Mouse (Mus musculus) gastrocnemius, adult 2 months (tissue): ENCODE results near the gene Dio3. TPM values are rescaled to one million over a fixed set of nuclear protein-coding genes. Genes with fewer than 3 reads are reported as not detected.

Source experiments
- DNase-seq: peaks from one replicate; pipeline ENCODE4 v3.0.0; 2022
- H3K27ac ChIP-seq: fragments of 200-600 bp; 2 replicates; pipeline ENCODE4 v1.8.1; 2022; ENCODE audit warnings: mild to moderate bottlenecking
- H3K4me3 ChIP-seq: fragments of 200-600 bp; 2 replicates; pipeline ENCODE4 v1.8.1; 2022; ENCODE audit warnings: mild to moderate bottlenecking, moderate library complexity
- CTCF ChIP-seq: fragments of 200-600 bp; IDR thresholded peaks from 2 replicates; pipeline ENCODE4 v1.8.1; 2022; ENCODE audit warnings: antibody characterized with exemption, mild to moderate bottlenecking, moderate library complexity
- intact Hi-C: fragments of 180-260 bp; cut with DNase I; formaldehyde crosslinking; loops from one replicate; pipeline ENCODE4 v1.15.1; 2025
- long read RNA-seq, 2 experiments: library from polyadenylated mRNA; stranded (forward); transcript quantifications; one replicate each; pipeline ENCODE4 v2.0.0; 2021
- total RNA-seq, 2 experiments: library from RNA; stranded (reverse); gene quantifications; 2 replicates each; pipeline ENCODE4 v1.2.3; 2021

Gene Dio3
- total RNA-seq = under 1 TPM in 1 of 2 experiments, not detected in 1; 0.43 TPM
- long read RNA-seq, experiment 1, partial matches to known transcripts = 0 of 1 reads
- long read RNA-seq, experiment 1, other reads (novel, unspliced or antisense) = 0 of 1 reads
- long read RNA-seq, experiment 2 = 0 reads

DNA sequence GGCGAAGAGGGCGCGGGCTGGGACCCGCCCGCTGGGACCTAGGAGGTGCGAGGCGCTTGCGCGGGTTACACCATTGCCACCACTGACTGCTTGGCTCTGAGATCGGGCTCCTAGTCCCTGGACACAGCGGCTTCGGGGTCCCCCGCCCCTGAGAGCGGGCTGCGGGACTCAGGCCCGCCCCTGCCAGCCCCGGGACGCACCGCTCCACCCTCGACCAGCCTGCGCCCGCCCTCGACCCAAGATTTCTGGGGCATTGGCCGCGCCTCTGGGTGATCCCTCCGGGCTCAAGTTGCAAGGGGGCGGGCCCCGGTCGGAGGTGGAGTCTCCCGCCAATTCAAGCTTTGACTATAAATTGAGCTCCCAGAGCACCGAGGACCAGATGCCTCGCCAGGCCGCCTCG, at the start of gene Dio3:
Dio3 (plus strand) TSS at position 216 of the 400 bp plus-strand sequence.
- no peak for TF ChIP-seq CTCF
- peak; percentile 58 for DNase-seq
- intact Hi-C loops = no loop called here
- no peak within 1 kb of the TSS; the same call in 1 of the 2 replicates for H3K27ac ChIP-seq
- H3K4me3 ChIP-seq = peak within 1 kb of the TSS; percentile 60

DNA sequence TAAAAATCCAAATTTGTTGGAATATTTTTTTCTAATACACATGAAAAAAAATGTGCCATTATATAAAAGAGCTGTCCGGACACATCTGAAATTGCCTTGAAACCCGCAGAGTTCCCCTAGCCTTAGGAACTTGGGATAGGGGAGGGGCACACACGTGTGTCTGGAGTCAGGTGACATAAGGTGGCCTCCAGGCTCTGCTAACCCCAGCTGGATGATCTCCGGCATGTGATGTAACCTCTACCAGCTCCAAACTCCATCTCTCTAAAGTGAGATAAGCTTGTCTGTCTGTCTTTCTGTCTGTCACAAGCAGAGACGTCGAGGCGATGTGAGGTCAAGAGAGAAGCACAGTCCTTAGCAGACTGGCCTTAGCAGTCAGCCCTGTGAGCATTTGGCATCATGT, 48.6 kb upstream of the Dio3 start:
- Histone ChIP-seq H3K4me3 (no peak overlapping the region), H3K27ac (no peak overlapping the region)
- intact Hi-C loops = no loop called here
- no peak for TF ChIP-seq CTCF
- DNase-seq = no peak

DNA sequence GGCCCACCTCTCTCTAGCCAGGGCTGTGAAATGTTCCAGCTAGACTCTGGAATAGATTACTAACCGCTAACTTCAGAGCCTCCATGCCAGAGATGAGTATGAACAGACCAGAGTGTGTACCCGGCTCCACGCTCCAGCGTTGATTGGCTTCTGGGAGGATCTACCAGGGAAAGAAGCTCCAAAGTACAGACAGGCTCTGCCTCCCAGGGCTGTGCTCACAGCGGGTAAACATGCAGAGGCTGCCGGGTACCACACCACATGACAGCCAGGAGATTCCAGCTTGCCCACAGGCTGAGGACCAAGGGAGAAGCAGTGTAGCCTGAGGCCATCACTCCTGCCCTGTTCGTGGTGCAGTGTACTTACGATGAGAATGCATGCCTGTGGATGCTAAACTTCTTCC, 48.1 kb upstream of the Dio3 start:
- DNase-seq = no peak
- intact Hi-C loops = no loop called here
- H3K4me3 ChIP-seq = no peak overlapping the region
- no peak overlapping the region for H3K27ac ChIP-seq
- no peak for TF ChIP-seq CTCF

DNA sequence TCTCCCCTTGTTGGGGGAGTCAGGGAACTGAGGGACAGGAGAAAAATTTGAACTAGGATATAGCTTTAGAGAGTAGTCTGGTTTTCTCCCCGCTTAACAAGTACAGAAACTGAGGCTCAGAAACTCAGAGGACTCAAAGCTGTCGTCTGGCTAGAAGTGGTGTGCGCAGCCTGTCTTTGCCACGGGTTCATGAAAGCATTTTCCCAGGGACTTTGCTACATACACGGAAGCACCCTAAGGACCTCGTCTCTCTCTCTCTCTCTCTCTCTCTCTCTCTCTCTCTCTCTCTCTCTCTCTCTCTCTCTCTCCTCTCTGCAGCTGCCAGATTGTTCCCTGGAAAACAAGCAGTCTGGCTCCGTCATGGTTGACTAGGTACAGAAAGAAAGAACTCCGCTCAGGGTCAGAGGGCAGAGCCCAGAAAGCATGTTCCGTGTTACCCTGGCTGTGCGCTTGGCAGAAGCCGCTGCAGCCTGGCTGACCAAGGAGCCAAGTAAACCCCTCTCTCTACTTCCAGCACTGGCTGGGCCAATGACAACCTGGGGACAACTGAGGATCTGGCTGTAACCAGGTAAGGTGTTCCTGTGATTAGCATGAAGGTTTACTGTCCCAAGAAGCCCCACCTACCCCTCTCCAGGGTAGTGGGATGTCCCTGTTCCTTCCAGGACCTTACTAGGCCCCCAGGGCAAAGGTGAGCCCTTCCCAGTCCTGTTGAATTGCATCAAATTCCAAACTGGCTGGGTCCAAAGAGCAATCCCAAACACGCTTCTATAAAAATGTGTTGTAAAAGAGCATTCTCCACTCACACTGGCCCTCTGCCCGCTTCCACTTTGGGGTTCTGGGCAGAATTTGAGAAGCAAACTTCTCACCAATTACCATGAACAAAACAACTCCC, 46.9 kb upstream of the Dio3 start:
- H3K27ac ChIP-seq = no peak overlapping the region
- H3K4me3 ChIP-seq = no peak overlapping the region
- no peak for DNase-seq
- intact Hi-C loops = no loop called here
- no peak for TF ChIP-seq CTCF

DNA sequence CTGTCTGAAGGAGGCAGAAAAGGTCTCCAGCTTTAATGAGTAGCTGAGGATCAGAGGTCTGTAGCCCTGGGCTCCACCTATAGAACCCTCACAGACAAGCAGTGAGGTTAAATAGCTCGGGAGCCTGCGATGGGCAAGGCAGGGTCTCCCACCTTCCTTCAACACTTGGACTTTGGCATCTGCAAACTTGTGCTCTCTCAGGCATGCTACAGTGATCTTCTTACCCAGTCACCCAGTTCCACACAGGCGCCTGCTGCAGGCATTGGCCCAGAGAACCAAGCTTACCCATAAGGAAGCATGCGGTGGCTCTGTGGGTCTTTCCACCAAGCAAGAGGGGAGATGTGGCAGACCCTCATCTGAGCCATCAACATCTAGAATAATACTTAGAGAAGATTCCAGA, 43.0 kb upstream of the Dio3 start:
- Histone ChIP-seq H3K4me3 (no peak overlapping the region), H3K27ac (no peak overlapping the region)
- intact Hi-C loops = no loop called here
- no peak for DNase-seq
- no peak for TF ChIP-seq CTCF

DNA sequence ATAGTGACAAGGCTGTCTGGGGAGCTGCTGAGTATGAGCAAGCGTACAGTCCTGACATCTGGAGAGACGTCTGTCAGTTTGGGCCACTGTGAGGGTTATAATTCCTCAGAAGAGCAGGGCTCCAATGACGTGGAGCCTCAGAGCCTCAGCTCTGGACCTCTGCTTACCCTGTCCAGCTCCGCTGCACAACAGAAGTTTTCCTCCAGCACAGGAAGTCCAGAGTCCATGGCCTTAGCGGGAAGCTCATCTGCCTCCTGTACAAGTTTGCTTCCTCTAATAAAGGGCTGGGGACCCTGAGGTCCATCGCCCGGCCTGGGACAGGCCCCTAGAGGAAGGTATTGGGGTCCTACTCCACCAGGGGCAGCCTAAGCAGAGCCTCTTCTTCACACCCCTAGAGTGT, 41.8 kb upstream of the Dio3 start:
- no peak for DNase-seq
- Histone ChIP-seq H3K27ac (no peak overlapping the region), H3K4me3 (no peak overlapping the region)
- TF ChIP-seq CTCF = no peak
- intact Hi-C loops = no loop called here

DNA sequence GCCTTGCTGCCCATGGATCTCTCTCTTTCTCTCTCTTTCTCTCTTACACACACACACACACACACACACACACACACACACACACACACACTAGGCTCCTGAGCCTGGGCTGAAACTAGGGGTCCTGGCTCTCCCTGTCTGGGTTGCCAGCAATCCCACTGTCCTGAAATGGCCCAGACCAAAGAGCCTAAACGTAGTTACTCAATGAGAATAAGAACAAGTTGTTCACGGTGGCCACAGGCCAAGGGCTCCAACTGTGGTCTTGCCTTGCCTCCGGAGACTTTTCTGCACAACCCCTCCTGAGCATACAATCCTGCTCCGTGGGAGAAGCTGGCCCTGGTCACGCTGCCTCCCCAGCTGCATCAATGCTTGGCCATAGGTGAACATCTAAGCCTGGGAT, 39.5 kb upstream of the Dio3 start:
- no peak for TF ChIP-seq CTCF
- H3K27ac ChIP-seq = no peak overlapping the region
- no peak for DNase-seq
- intact Hi-C loops = no loop called here
- no peak overlapping the region for H3K4me3 ChIP-seq

DNA sequence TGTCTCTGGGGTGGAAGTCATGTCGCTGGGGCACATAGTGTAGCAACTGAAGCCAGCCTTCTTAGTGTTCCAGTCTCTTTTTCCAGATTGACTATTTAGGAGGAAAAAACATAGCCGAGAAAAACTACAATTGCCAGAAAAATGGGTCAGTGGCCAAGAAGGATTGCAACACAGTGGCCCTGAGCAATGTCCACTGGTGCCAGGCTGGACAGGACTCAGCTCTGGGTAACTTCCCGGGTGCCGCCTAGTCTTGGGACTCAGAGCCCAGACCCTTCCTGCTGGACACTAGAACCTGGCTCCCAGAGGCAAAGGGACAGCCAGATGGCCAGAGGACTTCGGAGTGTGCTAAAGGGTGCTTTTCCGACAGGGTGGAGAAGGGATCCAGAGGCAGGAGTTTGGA, 34.3 kb upstream of the Dio3 start:
- Histone ChIP-seq H3K4me3 (no peak overlapping the region), H3K27ac (no peak overlapping the region; the same call in 1 of the 2 replicates)
- DNase-seq = peak; percentile 64
- no peak for TF ChIP-seq CTCF
- intact Hi-C loops = no loop called here

DNA sequence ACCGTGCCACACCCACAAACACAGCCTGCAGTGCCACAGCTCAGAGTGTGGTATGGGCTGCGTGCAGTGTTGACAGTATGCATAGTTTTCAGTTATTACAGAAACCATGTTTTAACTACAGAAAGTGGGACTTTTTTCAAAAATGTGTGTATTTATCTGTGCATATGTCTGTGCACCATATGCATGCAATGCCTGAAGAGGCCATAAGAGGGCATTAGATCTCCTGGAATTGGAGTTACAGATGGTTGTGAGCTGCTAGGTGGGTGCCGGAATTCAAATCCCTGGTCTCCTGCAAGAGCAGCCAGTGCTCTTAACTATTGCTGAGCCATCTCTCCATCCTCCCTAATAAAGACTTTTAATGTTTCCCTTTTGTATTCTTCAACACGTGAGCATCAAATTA, 33.4 kb upstream of the Dio3 start:
- intact Hi-C loops = no loop called here
- no peak for DNase-seq
- no peak; the same call in 1 of the 2 replicates for TF ChIP-seq CTCF
- Histone ChIP-seq H3K4me3 (no peak overlapping the region), H3K27ac (no peak overlapping the region)

DNA sequence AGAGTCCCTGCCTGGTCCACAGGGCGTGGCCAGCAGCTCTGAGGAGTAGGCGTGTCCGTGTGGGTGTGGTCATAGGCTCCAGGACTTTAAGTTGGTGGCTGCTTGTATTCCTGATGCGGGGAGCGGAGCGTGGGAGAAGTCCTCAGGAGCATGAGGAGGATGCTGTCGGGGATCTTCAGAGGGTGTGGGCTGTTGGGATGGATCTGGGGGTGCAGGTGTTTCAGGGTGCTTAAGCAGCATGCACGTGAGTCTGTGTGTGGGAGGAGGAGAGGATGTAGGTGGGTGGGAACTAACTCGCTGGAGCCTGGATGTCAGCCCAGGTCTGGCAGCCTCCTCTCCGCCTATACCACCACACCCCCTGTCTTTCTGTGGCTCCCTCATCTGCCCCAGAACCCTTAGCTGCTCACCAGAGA, 26.7 kb upstream of the Dio3 start:
- DNase-seq = no peak
- no peak for TF ChIP-seq CTCF
- intact Hi-C loops = no loop called here
- H3K27ac ChIP-seq = no peak overlapping the region
- no peak overlapping the region for H3K4me3 ChIP-seq

DNA sequence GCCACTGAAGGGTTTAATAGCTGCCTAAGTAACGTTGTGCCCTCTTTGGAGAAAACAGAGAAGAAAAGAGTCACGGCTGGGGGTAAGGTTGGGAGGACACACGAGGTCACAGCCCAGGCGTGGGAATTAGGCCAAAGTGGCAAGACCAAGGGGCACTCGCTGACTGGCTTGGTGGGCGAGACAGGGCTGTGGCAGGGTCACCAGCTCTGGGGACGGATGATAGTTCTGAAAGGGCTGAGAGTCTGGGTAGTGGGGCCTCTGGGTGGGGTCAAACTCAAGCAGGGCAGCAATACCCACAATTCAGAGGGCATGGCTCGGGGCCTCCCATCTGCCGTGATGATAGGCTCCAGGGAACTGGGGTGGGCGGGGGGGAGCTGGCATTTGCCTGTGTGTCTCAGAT, 23.1 kb upstream of the Dio3 start:
- no peak overlapping the region for H3K4me3 ChIP-seq
- H3K27ac ChIP-seq = no peak overlapping the region
- TF ChIP-seq CTCF = no peak
- DNase-seq = no peak
- intact Hi-C loops = no loop called here

DNA sequence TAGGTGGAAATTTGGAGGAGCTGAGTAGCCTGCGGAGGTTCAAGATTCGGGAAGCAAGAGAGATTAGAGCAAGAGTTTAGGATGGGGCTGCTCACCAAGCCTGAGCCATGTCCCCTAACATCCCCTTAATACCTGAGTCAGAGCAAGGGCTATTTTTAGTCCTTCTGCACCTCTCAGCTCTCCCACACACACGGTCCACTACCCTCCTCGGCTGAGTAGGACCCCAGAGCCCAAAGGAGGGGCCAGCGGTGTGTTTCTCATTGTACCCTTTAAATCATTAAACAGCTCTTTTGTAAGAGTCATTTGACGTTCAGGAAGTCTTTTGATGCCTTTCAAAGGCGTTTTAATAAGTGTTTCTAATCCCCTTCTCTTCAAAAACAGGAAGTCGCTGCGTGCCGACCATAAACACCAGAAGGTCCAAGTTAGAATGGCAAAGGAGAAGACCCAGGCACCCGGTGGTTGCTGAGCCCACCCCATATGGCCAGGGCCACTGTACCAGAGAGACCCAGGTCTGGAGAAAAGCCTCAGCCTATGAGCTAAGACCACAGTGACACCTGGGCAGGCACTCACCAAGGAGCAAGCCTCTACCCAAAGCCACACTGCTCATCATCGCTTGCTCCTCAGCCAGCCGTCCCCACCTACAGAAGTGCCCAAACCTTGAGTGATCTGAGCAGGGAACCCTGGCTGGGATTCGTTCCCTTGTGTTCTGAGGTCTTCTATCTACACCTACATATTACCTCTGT, 22.2 kb upstream of the Dio3 start:
- DNase-seq = no peak
- no peak overlapping the region for H3K27ac ChIP-seq
- no peak overlapping the region for H3K4me3 ChIP-seq
- intact Hi-C loops = no loop called here
- no peak for TF ChIP-seq CTCF

DNA sequence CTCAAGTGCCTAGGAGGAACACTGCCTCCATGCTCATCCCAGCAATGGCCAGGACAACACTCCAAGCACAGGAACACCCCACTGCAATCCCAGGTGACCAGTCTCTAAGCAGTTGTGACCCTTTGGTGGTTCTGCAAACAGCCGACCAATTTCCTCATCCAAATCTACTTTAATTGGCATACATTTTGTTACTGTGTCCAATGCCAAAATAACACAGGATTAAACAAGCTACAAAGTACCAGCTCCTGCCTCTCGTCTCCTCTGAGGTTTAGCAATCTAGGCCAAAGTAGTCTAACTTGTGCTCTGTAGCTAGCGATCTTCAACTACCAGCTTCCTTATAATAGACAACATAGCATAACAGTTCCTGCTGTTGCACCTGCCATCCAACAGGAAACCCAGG, 10.6 kb upstream of the Dio3 start:
- intact Hi-C loops = no loop called here
- no peak overlapping the region for H3K27ac ChIP-seq
- TF ChIP-seq CTCF = no peak
- no peak for DNase-seq
- H3K4me3 ChIP-seq = no peak overlapping the region
